Mouse (Mus musculus) spleen, adult 2 months (tissue): ENCODE data around the gene Tnfrsf13b. TPM values are rescaled to one million over a fixed set of nuclear protein-coding genes. Genes with fewer than 3 reads are reported as not detected.

Experiments
- DNase-seq, 2 experiments: peaks; one replicate each; pipeline versions ENCODE4 v3.0.0 to v3.0.0-alpha.2; 2012 to 2021; ENCODE audit warnings: low spot score in 2 of 2, low read depth in 1 of 2
- H3K27ac ChIP-seq: fragments of 200-500 bp; 2 replicates; pipeline ENCODE4 v1.5.1; 2012; ENCODE audit warnings: low read length, inconsistent platforms; ENCODE audit not compliant: insufficient read depth
- H3K27me3 ChIP-seq: fragments of 200-500 bp; 2 replicates; pipeline ENCODE4 v1.6.1; 2012; ENCODE audit warnings: mild to moderate bottlenecking, moderate library complexity, low read length, inconsistent platforms; ENCODE audit not compliant: control insufficient read depth, insufficient read depth
- H3K36me3 ChIP-seq: fragments of 200-500 bp; 2 replicates; pipeline ENCODE4 v1.6.1; 2012; ENCODE audit warnings: mild to moderate bottlenecking, low read length, inconsistent platforms; ENCODE audit not compliant: control insufficient read depth, insufficient read depth
- H3K4me1 ChIP-seq: fragments of 200-500 bp; 2 replicates; pipeline ENCODE4 v1.6.1; 2011; ENCODE audit warnings: inconsistent platforms; ENCODE audit not compliant: control insufficient read depth, insufficient read depth, insufficient read length
- H3K4me3 ChIP-seq: fragments of 200-500 bp; 2 replicates; pipeline ENCODE4 v1.5.1; 2011; ENCODE audit warnings: mild to moderate bottlenecking, inconsistent platforms; ENCODE audit not compliant: insufficient read depth, insufficient read length; ENCODE audit errors: extremely low read depth
- CTCF ChIP-seq: fragments of 200-500 bp; IDR thresholded peaks from 2 replicates; pipeline ENCODE4 v1.5.1; 2011; ENCODE audit warnings: mild to moderate bottlenecking, inconsistent platforms; ENCODE audit not compliant: insufficient read depth, insufficient read length, insufficient replicate concordance; ENCODE audit errors: extremely low read depth
- POLR2A ChIP-seq: fragments of 200-500 bp; IDR thresholded peaks from 2 replicates; pipeline ENCODE4 v1.6.1; 2011; ENCODE audit warnings: low read depth, low read length, inconsistent platforms
- WGBS: fragments of 180-500 bp; shearing (Covaris S2); methylation state at CpG from one replicate; pipeline ENCODE4 v1.1.7; 2018; 5-methylcytosine and 5-hydroxymethylcytosine counted together
- polyA plus RNA-seq: library from polyadenylated mRNA; depleted of rRNA; stranded (reverse); fragments of >200 nt; gene quantifications from 2 replicates; pipeline ENCODE4 v1.2.3, GENCODE M21; 2012

Gene Tnfrsf13b
- polyA plus RNA-seq, 1 experiment = 221 TPM

- DNase-seq = no peak
- TF ChIP-seq POLR2A (no peak), CTCF (no peak)
- H3K36me3 ChIP-seq = no peaks in the 10 kb centered on the region
- no peak overlapping the region for H3K4me3 ChIP-seq
- WGBS = 92% methylated on average over 4 of the region's 4 CpGs
- peak overlapping the region; percentile 89 for H3K27ac ChIP-seq
- H3K27me3 ChIP-seq = no peaks in the 10 kb centered on the region
- peaks cover 44% of the 10 kb centered on the region; the same call in 1 of the 2 replicates for H3K4me1 ChIP-seq
Observed at GRCm38 (mm10) chr11:61111472-61111871, 15.1 kb upstream of the Tnfrsf13b start.

DNA sequence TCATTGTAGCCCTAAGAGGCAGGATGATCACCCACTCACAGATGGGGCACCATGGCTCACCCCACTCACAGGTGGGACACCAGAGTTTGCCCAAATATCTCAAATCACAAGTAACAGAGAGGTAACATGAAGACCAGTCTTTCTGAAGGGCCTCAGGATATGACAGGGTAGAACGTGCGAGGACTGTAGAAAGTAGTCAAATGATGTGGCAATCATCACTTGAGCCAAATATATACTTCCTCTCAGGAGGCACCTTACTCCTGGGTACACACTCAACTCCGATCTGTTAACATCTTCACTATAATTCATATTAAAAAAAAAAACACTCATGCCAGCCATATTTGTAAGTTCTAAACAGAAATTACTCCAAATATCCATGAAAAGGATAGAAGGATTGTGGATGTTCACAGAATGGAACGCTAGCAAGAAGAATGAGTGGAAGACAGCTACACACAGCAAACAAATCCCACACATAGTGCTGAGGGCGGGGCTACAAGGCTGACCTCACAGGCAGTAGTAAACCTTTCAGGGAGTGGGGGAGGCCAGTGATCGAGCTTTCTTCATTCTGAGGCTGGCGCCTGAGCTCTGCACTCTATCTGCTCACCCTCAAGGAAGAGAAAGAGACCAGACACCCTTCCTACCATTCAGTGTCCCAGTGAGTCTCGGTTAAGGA is 14.1 kb upstream of the Tnfrsf13b start:
- Histone ChIP-seq H3K36me3 (no peaks in the 10 kb centered on the region), H3K4me1 (peaks cover 49% of the 10 kb centered on the region; the same call in 1 of the 2 replicates), H3K27ac (peak overlapping the region; percentile 89), H3K4me3 (no peak overlapping the region), H3K27me3 (no peaks in the 10 kb centered on the region)
- TF ChIP-seq POLR2A = no peak; the same call in 1 of the 2 replicates
- TF ChIP-seq CTCF = no peak
- WGBS = 32% methylated on average over 8 of the region's 8 CpGs
- DNase-seq = peak; percentile 56

DNA sequence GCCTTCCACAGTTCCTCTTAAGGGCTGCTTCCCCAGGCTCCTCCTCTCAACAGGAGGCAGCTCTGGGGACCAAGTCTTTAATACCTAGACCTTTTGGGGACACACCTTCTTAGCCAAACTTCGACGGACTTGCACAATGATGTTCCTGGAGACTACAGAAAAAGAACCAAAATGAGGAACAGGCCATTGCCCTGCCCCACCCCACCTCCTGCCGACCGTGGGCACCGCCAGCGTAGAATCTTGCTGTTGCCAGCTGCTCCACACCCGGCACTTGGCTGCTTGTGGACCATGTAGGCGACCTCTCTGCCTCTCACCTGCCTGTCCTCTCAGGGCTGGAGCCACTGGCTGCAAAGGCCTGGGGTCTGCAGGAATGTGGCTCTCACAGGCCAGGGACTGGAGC is 10.3 kb upstream of the Tnfrsf13b start:
- DNase-seq = peak in 1 of 2 experiments; percentile 56
- TF ChIP-seq POLR2A (no peak), CTCF (no peak)

DNA sequence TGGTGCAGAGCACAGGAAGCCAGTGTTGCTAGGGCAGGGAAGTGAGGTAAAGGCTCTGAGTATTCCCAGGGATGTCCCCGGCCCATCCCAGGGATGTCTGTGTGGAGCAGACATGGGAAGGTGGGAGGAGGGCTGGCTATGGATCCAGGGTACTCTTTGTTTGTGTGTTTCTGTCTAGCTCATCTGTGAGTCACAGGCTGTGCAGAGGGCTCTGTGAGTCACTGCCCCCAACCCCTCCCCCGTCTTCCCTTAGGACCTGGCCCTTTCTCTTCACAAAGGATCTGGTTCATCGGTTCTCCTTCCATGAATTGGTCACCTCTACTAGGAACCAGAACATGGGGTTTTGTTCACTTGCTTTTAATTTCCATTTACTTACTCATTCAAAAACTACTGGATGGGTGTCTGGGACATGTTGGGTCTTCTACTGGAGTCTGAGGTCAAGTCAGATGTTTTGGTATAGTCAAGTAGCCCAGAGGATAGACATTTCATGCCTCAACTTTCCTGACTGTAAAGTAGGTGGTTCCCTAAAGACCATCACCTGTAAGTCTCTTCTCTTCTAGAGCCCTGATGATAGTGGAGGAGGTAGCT is 6.5 kb upstream of the Tnfrsf13b start:
- 84% methylated on average over 3 of the region's 3 CpGs for WGBS
- no peak overlapping the region for H3K27ac ChIP-seq
- H3K36me3 ChIP-seq = no peaks in the 10 kb centered on the region

More for the DNA sequence above, 10.3 kb upstream of the Tnfrsf13b start:
- Histone ChIP-seq H3K4me3 (0 out of 2 replicates have a peak overlapping the region, but pooled peaks have one; percentile 16), H3K27me3 (no peaks in the 10 kb centered on the region), H3K27ac (peak overlapping the region; percentile 87), H3K36me3 (no peaks in the 10 kb centered on the region), H3K4me1 (peaks cover 34% of the 10 kb centered on the region; the same call in 1 of the 2 replicates)
- 6% methylated on average over 8 of the region's 8 CpGs for WGBS

GRCm38 (mm10) chr11:61122283-61122768 is 4.2 kb upstream of the Tnfrsf13b start:
- Histone ChIP-seq H3K4me1 (peaks cover 19% of the 10 kb centered on the region; the same call in 1 of the 2 replicates), H3K27me3 (no peaks in the 10 kb centered on the region), H3K36me3 (no peaks in the 10 kb centered on the region), H3K4me3 (no peak overlapping the region), H3K27ac (peak overlapping the region; percentile 75)
- TF ChIP-seq CTCF (no peak), POLR2A (no peak)
- WGBS = 69% methylated on average over 9 of the region's 9 CpGs
- DNase-seq = no peak

More for the DNA sequence above, 6.5 kb upstream of the Tnfrsf13b start:
- DNase-seq = no peak
- Histone ChIP-seq H3K27me3 (no peaks in the 10 kb centered on the region), H3K4me3 (no peak overlapping the region), H3K4me1 (peaks cover 25% of the 10 kb centered on the region; the same call in 1 of the 2 replicates)
- TF ChIP-seq CTCF = no peak
- TF ChIP-seq POLR2A = no peak

GRCm38 (mm10) chr11:61122769-61123288 is 3.7 kb upstream of the Tnfrsf13b start:
- no peak for TF ChIP-seq CTCF
- no peak for TF ChIP-seq POLR2A
- H3K27ac ChIP-seq = peak overlapping the region; percentile 75

More at GRCm38 (mm10) chr11:61122769-61123288, 3.7 kb upstream of the Tnfrsf13b start:
- H3K36me3 ChIP-seq = no peaks in the 10 kb centered on the region
- DNase-seq = peak in 1 of 2 experiments; percentile 52
- no peak overlapping the region; the same call in 1 of the 2 replicates for H3K4me3 ChIP-seq
- H3K27me3 ChIP-seq = no peaks in the 10 kb centered on the region
- WGBS = 35% methylated on average over 8 of the region's 8 CpGs
- peaks cover 17% of the 10 kb centered on the region; the same call in 1 of the 2 replicates for H3K4me1 ChIP-seq
